Mouse (Mus musculus) hindlimb bud, embryonic 11.5 days (tissue): ENCODE data around the gene Dnajb9.
"Not testable (repeated sequence)": the region's sequence is repeated elsewhere in the genome, so short reads cannot be mapped to it uniquely, and the experiment has no call there.

Source experiments
- DNase-seq: peaks from one replicate; pipeline ENCODE4 v3.0.0-alpha.2; 2012; ENCODE audit warnings: low read depth, low spot score; ENCODE audit errors: extremely low spot score

Gene Dnajb9

GRCm38 (mm10) chr12:44209824-44210752, at the start of gene Dnajb9:
Dnajb9 (minus strand) TSS chr12:44210326.
- peak; percentile 98 for DNase-seq

- no peak for DNase-seq
Measured at GRCm38 (mm10) chr12:44248309-44248977, 38.3 kb upstream of the Dnajb9 start.

GRCm38 (mm10) chr12:44245739-44246138, 35.6 kb upstream of the Dnajb9 start:
- no peak for DNase-seq

GRCm38 (mm10) chr12:44242407-44242806, 32.3 kb upstream of the Dnajb9 start:
- no peak for DNase-seq

- DNase-seq, result no peak
Measured at GRCm38 (mm10) chr12:44241090-44241489, 31.0 kb upstream of the Dnajb9 start.

GRCm38 (mm10) chr12:44224650-44225049, 14.5 kb upstream of the Dnajb9 start:
- DNase-seq, result no peak

GRCm38 (mm10) chr12:44223044-44223443, 12.9 kb upstream of the Dnajb9 start:
- no peak for DNase-seq

- no peak for DNase-seq
Measured at GRCm38 (mm10) chr12:44221651-44222356, 11.7 kb upstream of the Dnajb9 start.

GRCm38 (mm10) chr12:44221070-44221469, 10.9 kb upstream of the Dnajb9 start, which contains the start of gene Pnpla8:
Pnpla8 (plus strand) TSS chr12:44221370.
- not testable (repeated sequence) for DNase-seq

GRCm38 (mm10) chr12:44211555-44211954, 1.4 kb upstream of the Dnajb9 start:
- no peak for DNase-seq

- DNase-seq, result no peak
Measured at GRCm38 (mm10) chr12:44209141-44209823, 844 bp downstream of the Dnajb9 start.

GRCm38 (mm10) chr12:44197873-44198525, 12.1 kb downstream of the Dnajb9 start:
- DNase-seq, result no peak

- DNase-seq, result no peak
Measured at GRCm38 (mm10) chr12:44181081-44181982, 28.8 kb downstream of the Dnajb9 start.

GRCm38 (mm10) chr12:44177038-44177355, 33.1 kb downstream of the Dnajb9 start:
- no peak for DNase-seq

- DNase-seq, result no peak
Measured at GRCm38 (mm10) chr12:44176331-44177037, 33.6 kb downstream of the Dnajb9 start.

- peak; percentile 50 for DNase-seq
Measured at GRCm38 (mm10) chr12:44166949-44167348, 43.2 kb downstream of the Dnajb9 start.

- DNase-seq, result no peak
Measured at GRCm38 (mm10) chr12:44159349-44159748, 50.8 kb downstream of the Dnajb9 start.
